Mouse (Mus musculus): ENCODE data around the gene Trpm7. TPM values are rescaled to one million over a fixed set of nuclear protein-coding genes. Genes with fewer than 3 reads are reported as not detected.

Trpm7 gene
- polyA plus RNA-seq, 1 experiment from 2014 or later, result 18.4 TPM

Small RNA genes lying within 50 kb of the gene (microRNA-seq; reads per million reads assigned to microRNA genes)
- gene Mir3473g, result not detected

Other genes starting within 250 kb of the Trpm7 start
- gene Gabpb1, start 199.9 kb downstream of the Trpm7 start, polyA plus RNA-seq (2015; fragmentation: Nextera tagmentation; extraction: Ambion mirVana), result 19.0 and 23.4 TPM in 2 replicates
- gene Usp8, start 168.9 kb downstream of the Trpm7 start, polyA plus RNA-seq (2015; fragmentation: Nextera tagmentation; extraction: Ambion mirVana), result 18.2 and 19.1 TPM in 2 replicates
- gene Usp50, start 92.8 kb downstream of the Trpm7 start, polyA plus RNA-seq (2015; fragmentation: Nextera tagmentation; extraction: Ambion mirVana), result 0.79 and 1.1 TPM in 2 replicates
- 22.0 and 23.4 TPM in 2 replicates for gene Sppl2a, start 57.0 kb upstream of the Trpm7 start, polyA plus RNA-seq (2015; fragmentation: Nextera tagmentation; extraction: Ambion mirVana)
- gene Ap4e1, start 132.5 kb upstream of the Trpm7 start, polyA plus RNA-seq (2015; fragmentation: Nextera tagmentation; extraction: Ambion mirVana), result 4.3 and 5.0 TPM in 2 replicates
- 47.0 and 49.3 TPM in 2 replicates for gene Blvra, start 194.4 kb upstream of the Trpm7 start, polyA plus RNA-seq (2015; fragmentation: Nextera tagmentation; extraction: Ambion mirVana)

Measured in liver, embryonic 16.5 days (tissue).